Mouse (Mus musculus): ENCODE measurements around the gene Mxd1.

DNA sequence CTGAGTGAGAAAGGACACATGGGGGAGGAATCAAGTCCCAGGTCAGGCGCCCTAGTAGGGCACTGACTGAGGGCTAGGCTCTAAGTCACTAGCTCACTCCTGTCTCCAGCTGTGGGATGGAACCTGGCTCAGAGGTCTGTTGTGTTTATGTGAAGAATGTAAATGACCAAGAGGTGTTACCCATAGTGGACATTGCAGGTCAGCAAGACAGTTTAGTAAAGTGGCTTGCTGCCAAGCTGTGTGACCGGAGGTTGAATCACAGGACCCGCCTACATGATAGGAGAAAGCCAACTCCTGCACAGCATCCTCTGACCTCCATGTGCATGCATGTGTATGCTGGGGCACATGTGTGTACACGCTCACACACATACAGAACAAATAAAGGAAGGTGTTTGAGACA, 23.4 kb downstream of the Mxd1 start:
- no peak for TF ChIP-seq CTCF (IDR thresholded peaks at IDR 0.05; ENCODE audit: low read depth)
- TF ChIP-seq EP300 (IDR thresholded peaks at IDR 0.05; ENCODE audit: low read depth) = no peak
